Mouse (Mus musculus): Measurements from ENCODE around the gene Orm3. TPM values are rescaled to one million over a fixed set of nuclear protein-coding genes. Genes with fewer than 3 reads are reported as not detected.
"Not testable (repeated sequence)": the region's sequence is repeated elsewhere in the genome, so short reads cannot be mapped to it uniquely, and the experiment has no call there.

Orm3 gene
- polyA plus RNA-seq (2015; fragmentation: Nextera tagmentation; extraction: Ambion mirVana): not detected in 2 replicates

DNA sequence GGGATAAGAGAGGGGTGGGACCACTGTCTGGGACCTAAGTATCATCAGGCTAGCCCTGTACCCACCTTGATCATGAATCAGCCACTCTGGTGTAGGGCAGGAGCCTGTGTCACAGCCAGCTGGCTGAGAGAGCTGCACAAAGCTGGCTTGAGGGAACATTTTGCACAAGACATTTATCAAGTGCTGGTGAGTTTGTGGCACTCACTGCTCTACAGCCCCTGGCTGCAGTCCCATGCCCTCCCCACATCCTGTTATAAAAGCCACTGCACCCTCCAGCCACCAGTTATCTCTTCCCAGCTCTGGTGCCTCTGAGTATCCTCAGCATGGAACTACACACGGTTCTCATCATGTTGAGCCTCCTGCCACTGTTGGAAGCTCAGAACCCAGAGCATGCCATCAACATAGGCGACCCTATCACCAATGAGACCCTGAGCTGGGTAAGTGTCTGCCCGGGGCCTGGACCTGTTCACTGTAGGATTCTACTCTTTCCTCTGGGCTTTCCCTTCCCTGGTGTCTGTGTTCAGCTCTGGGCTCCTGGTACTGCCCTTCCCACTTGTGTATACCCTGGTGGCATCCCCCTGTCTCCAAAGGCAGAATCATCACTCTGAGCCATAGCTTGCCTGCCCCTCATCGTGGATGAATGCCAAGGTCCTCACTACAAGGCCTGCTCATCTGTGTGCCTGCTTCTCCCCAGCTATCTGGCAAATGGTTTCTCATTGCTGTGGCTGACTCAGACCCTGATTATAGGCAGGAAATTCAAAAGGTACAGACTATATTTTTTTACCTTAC is at the start of gene Orm3:
Gene Orm3, plus strand, starts transcription at position 286 of the 789 bp plus-strand sequence.
- Histone ChIP-seq H3K9me3 (no peaks in the 10 kb centered on the region), H3K4me3 (no peak within 1 kb of the TSS), H3K27ac (no peak within 1 kb of the TSS), H3K4me2 (replicated peaks) (no peak within 1 kb of the TSS), H3K36me3 (no peaks in the 10 kb centered on the region), H3K4me1 (0 out of 2 replicates have a peak, but pooled peaks cover 2% of the 10 kb centered on the region), H3K27me3 (no peaks in the 10 kb centered on the region), H3K9ac (no peak within 1 kb of the TSS)
- ATAC-seq (ENCODE audit: low FRiP score, low read depth): no peak
- WGBS: 77% methylated on average over 4 of the region's 4 CpGs

- no peak; the same call in 1 of the 2 replicates for ATAC-seq (ENCODE audit: low FRiP score, low read depth)
- Histone ChIP-seq H3K36me3 (peaks cover 93% of the 10 kb centered on the region), H3K27ac (no peak overlapping the region), H3K4me1 (no peaks in the 10 kb centered on the region), H3K4me2 (replicated peaks) (no peak overlapping the region), H3K9ac (no peak overlapping the region), H3K9me3 (no peaks in the 10 kb centered on the region), H3K27me3 (no peaks in the 10 kb centered on the region), H3K4me3 (no peak overlapping the region)
- 35% methylated on average over 21 of the region's 21 CpGs for WGBS
These were observed 48.5 kb upstream of the Orm3 start for GRCm38 (mm10) chr4:63307175-63308062.

- Histone ChIP-seq H3K4me3 (no peak overlapping the region), H3K36me3 (peaks cover 93% of the 10 kb centered on the region), H3K4me2 (replicated peaks) (no peak overlapping the region), H3K9ac (no peak overlapping the region), H3K27ac (no peak overlapping the region), H3K4me1 (no peaks in the 10 kb centered on the region), H3K27me3 (no peaks in the 10 kb centered on the region), H3K9me3 (no peaks in the 10 kb centered on the region)
- WGBS: 78% methylated on average over 3 of the region's 3 CpGs
- no peak for ATAC-seq (ENCODE audit: low FRiP score, low read depth)
These were observed 47.6 kb upstream of the Orm3 start for GRCm38 (mm10) chr4:63308316-63308715.

GRCm38 (mm10) chr4:63310247-63310855 is 45.6 kb upstream of the Orm3 start:
- Histone ChIP-seq H3K4me3 (no peak overlapping the region), H3K4me1 (no peaks in the 10 kb centered on the region), H3K36me3 (peaks cover 94% of the 10 kb centered on the region), H3K9ac (no peak overlapping the region), H3K4me2 (replicated peaks) (no peak overlapping the region), H3K27ac (no peak overlapping the region), H3K9me3 (no peaks in the 10 kb centered on the region), H3K27me3 (no peaks in the 10 kb centered on the region)
- 61% methylated on average over 10 of the region's 10 CpGs for WGBS
- ATAC-seq (ENCODE audit: low FRiP score, low read depth): no peak

DNA sequence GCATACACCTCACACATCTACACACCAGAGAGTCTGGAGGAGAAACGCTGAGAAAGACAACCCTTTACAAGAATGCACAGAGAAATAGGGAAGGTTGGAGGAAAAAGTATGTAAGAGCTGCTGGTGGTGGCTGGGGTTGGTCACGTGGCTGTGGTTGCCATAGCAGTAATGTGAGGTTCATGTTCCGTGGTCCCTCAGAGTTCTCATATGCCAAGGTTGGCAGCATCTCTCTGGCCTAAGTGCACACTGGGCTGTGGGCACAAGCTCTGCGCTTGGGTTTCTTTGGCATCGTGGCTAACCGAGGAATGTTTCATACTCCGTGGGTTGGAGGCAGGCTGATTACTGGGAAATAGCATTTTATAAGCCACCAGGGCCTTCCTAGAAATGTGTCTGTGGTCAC is 44.5 kb upstream of the Orm3 start:
- 85% methylated on average over 7 of the region's 7 CpGs for WGBS
- no peaks in the 10 kb centered on the region for H3K4me1 ChIP-seq
- H3K4me3 ChIP-seq: no peak overlapping the region
- H3K36me3 ChIP-seq: peaks cover 94% of the 10 kb centered on the region
- H3K9ac ChIP-seq: no peak overlapping the region
- ATAC-seq (ENCODE audit: low FRiP score, low read depth): no peak
- no peaks in the 10 kb centered on the region for H3K9me3 ChIP-seq
- no peak overlapping the region for H3K4me2 ChIP-seq (replicated peaks)
- H3K27me3 ChIP-seq: no peaks in the 10 kb centered on the region
- no peak overlapping the region for H3K27ac ChIP-seq

- Histone ChIP-seq H3K36me3 (peaks cover 99% of the 10 kb centered on the region), H3K9ac (no peak overlapping the region), H3K4me3 (no peak overlapping the region), H3K9me3 (no peaks in the 10 kb centered on the region), H3K27ac (no peak overlapping the region), H3K4me1 (no peaks in the 10 kb centered on the region), H3K27me3 (no peaks in the 10 kb centered on the region), H3K4me2 (replicated peaks) (no peak overlapping the region)
- no peak for ATAC-seq (ENCODE audit: low FRiP score, low read depth)
- 78% methylated on average over 5 of the region's 5 CpGs for WGBS
These were observed 41.9 kb upstream of the Orm3 start for GRCm38 (mm10) chr4:63314063-63314462.

- ATAC-seq (ENCODE audit: low FRiP score, low read depth): no peak
- WGBS: 73% methylated on average over 9 of the region's 9 CpGs
- peaks cover 85% of the 10 kb centered on the region for H3K36me3 ChIP-seq
- H3K9me3 ChIP-seq: no peaks in the 10 kb centered on the region
- no peak overlapping the region for H3K4me3 ChIP-seq
- no peak overlapping the region; the same call in 1 of the 2 replicates for H3K27ac ChIP-seq
- H3K4me2 ChIP-seq (replicated peaks): no peak overlapping the region
- H3K4me1 ChIP-seq: no peaks in the 10 kb centered on the region
- no peaks in the 10 kb centered on the region for H3K27me3 ChIP-seq
- no peak overlapping the region for H3K9ac ChIP-seq
These were observed 39.8 kb upstream of the Orm3 start for GRCm38 (mm10) chr4:63316076-63316746.

- H3K4me2 ChIP-seq (replicated peaks); H3K4me1 ChIP-seq; H3K27me3 ChIP-seq; H3K9ac ChIP-seq; H3K9me3 ChIP-seq; ATAC-seq (ENCODE audit: low FRiP score, low read depth); H3K27ac ChIP-seq; H3K4me3 ChIP-seq: not testable (repeated sequence)
- H3K36me3 ChIP-seq: peaks cover 86% of the 10 kb centered on the region
- 28% methylated on average over 3 of the region's 3 CpGs for WGBS
These were observed 36.4 kb upstream of the Orm3 start for GRCm38 (mm10) chr4:63319566-63319965.

GRCm38 (mm10) chr4:63323275-63323815 is 32.6 kb upstream of the Orm3 start:
- Histone ChIP-seq H3K4me3 (no peak overlapping the region), H3K9ac (no peak overlapping the region), H3K27me3 (no peaks in the 10 kb centered on the region), H3K9me3 (no peaks in the 10 kb centered on the region), H3K27ac (no peak overlapping the region), H3K4me1 (no peaks in the 10 kb centered on the region), H3K36me3 (peaks cover 87% of the 10 kb centered on the region), H3K4me2 (replicated peaks) (no peak overlapping the region)
- 81% methylated on average over 8 of the region's 8 CpGs for WGBS
- no peak for ATAC-seq (ENCODE audit: low FRiP score, low read depth)

DNA sequence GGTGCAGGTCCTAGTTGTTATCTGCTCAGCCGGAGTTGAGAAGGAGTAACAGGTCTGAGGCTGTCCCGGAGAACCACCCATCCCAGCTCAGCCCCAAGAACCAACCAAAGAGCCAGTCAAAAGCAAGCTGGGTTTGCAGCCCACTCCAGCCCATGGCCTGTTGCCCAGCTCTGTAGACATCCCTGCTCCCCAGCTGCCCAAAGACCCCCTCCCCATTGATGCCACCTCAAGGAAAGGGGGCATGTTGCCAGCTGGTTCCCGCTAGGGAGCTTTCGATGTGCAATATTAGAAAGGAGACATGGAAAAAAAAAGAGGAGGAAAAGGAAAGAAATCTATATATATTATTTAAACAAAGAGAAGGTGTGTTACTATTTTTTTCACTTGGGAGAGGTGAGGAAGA is 22.6 kb upstream of the Orm3 start:
- no peak overlapping the region for H3K4me3 ChIP-seq
- H3K9ac ChIP-seq: no peak overlapping the region
- H3K27ac ChIP-seq: no peak overlapping the region
- ATAC-seq (ENCODE audit: low FRiP score, low read depth): no peak
- peaks cover 58% of the 10 kb centered on the region for H3K36me3 ChIP-seq
- no peaks in the 10 kb centered on the region for H3K4me1 ChIP-seq
- WGBS: 91% methylated on average over 4 of the region's 4 CpGs
- no peak overlapping the region for H3K4me2 ChIP-seq (replicated peaks)
- no peaks in the 10 kb centered on the region for H3K27me3 ChIP-seq
- no peaks in the 10 kb centered on the region for H3K9me3 ChIP-seq

DNA sequence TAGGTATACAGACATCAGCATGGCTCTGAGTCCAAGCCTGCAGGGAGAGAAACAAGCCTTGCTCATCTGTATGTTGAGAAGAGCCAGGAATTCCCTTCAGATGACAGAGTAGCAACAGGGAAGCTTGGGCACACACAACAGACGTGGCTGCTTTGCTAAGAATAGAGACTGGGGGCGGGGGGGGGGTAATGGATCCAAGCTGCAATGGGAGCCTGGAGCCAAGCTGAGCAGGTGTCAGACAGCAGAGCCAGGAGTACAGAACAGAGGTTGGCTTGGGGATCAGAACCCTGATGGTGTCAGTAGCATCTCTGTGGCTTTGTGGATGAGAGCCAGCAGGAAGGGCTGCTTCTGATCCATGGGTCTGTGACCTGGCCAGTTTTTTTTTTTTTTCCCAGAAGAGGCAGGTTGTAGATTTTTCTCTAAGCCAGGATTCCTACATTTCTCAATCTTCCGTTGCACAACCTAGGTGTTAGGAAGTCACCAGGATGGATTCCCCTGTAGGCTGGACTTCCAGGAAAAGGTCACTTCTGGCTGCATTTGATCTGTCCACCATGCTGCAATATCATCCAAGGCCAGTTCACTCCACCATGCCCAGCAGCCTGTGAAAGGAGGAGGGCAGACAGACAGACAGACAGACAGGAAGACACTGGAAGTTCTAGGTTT is 17.4 kb upstream of the Orm3 start:
- H3K4me3 ChIP-seq: no peak overlapping the region
- 67% methylated on average over 3 of the region's 3 CpGs for WGBS

More for the DNA sequence above, 17.4 kb upstream of the Orm3 start:
- no peaks in the 10 kb centered on the region for H3K9me3 ChIP-seq
- no peaks in the 10 kb centered on the region; the same call in 1 of the 2 replicates for H3K4me1 ChIP-seq
- peaks cover 18% of the 10 kb centered on the region for H3K36me3 ChIP-seq
- H3K27ac ChIP-seq: no peak overlapping the region
- ATAC-seq (ENCODE audit: low FRiP score, low read depth): no peak
- no peak overlapping the region for H3K9ac ChIP-seq
- H3K4me2 ChIP-seq (replicated peaks): no peak overlapping the region
- H3K27me3 ChIP-seq: no peaks in the 10 kb centered on the region

All from limb, embryonic 13.5 days (tissue).